Mouse (Mus musculus): ENCODE measurements around the gene Slc29a2. TPM values are rescaled to one million over a fixed set of nuclear protein-coding genes. Genes with fewer than 3 reads are reported as not detected.

The Slc29a2 gene
- polyA plus RNA-seq, 1 experiment from 2014 or later, result 6.2 TPM

- WGBS, result 12% methylated on average over 10 of the region's 10 CpGs
- Histone ChIP-seq H3K27me3 (ENCODE audit: control insufficient read depth, insufficient read depth, low read length) (no peaks in the 10 kb centered on the region), H3K4me1 (ENCODE audit: control insufficient read depth, insufficient read depth, low read length) (0 out of 2 replicates have a peak, but pooled peaks cover 8% of the 10 kb centered on the region), H3K4me3 (replicated peaks; ENCODE audit: low read depth, low read length) (no peak overlapping the region), H3K9ac (replicated peaks; ENCODE audit: low read length) (0 out of 2 replicates have a peak overlapping the region, but pooled peaks have one; percentile 16), H3K4me2 (ENCODE audit: low read length) (no peak overlapping the region), H3K27ac (replicated peaks; ENCODE audit: low read depth, low read length) (no peak overlapping the region), H3K9me3 (ENCODE audit: control insufficient read depth, low read length) (no peaks in the 10 kb centered on the region), H3K36me3 (ENCODE audit: control insufficient read depth, insufficient read depth, low read length) (no peaks in the 10 kb centered on the region)
- DNase-seq (no peak), ATAC-seq (ENCODE audit: low FRiP score, low TSS enrichment) (no peak)
Observed at GRCm38 (mm10) chr19:5058801-5059771, 35.4 kb downstream of the Slc29a2 start.

- Histone ChIP-seq H3K27ac (replicated peaks; ENCODE audit: low read depth, low read length) (no peak overlapping the region), H3K9me3 (ENCODE audit: control insufficient read depth, low read length) (no peaks in the 10 kb centered on the region), H3K9ac (replicated peaks; ENCODE audit: low read length) (no peak overlapping the region), H3K27me3 (ENCODE audit: control insufficient read depth, insufficient read depth, low read length) (no peaks in the 10 kb centered on the region), H3K4me2 (ENCODE audit: low read length) (no peak overlapping the region), H3K36me3 (ENCODE audit: control insufficient read depth, insufficient read depth, low read length) (no peaks in the 10 kb centered on the region), H3K4me1 (ENCODE audit: control insufficient read depth, insufficient read depth, low read length) (0 out of 2 replicates have a peak, but pooled peaks cover 8% of the 10 kb centered on the region), H3K4me3 (replicated peaks; ENCODE audit: low read depth, low read length) (no peak overlapping the region)
- no peak for DNase-seq
- no peak for ATAC-seq (ENCODE audit: low FRiP score, low TSS enrichment)
- WGBS, result 51% methylated on average over 5 of the region's 5 CpGs
Observed at GRCm38 (mm10) chr19:5060365-5061330, 37.0 kb downstream of the Slc29a2 start.

GRCm38 (mm10) chr19:5062041-5062440 lies 38.4 kb downstream of the Slc29a2 start:
- WGBS, result 83% methylated on average over 5 of the region's 5 CpGs
- ATAC-seq (ENCODE audit: low FRiP score, low TSS enrichment) (no peak), DNase-seq (no peak)
- Histone ChIP-seq H3K4me2 (ENCODE audit: low read length) (no peak overlapping the region), H3K9me3 (ENCODE audit: control insufficient read depth, low read length) (no peaks in the 10 kb centered on the region), H3K4me1 (ENCODE audit: control insufficient read depth, insufficient read depth, low read length) (0 out of 2 replicates have a peak, but pooled peaks cover 8% of the 10 kb centered on the region), H3K9ac (replicated peaks; ENCODE audit: low read length) (no peak overlapping the region), H3K36me3 (ENCODE audit: control insufficient read depth, insufficient read depth, low read length) (no peaks in the 10 kb centered on the region), H3K27ac (replicated peaks; ENCODE audit: low read depth, low read length) (no peak overlapping the region), H3K27me3 (ENCODE audit: control insufficient read depth, insufficient read depth, low read length) (peaks cover 3% of the 10 kb centered on the region; the same call in 1 of the 2 replicates), H3K4me3 (replicated peaks; ENCODE audit: low read depth, low read length) (no peak overlapping the region)

- no peaks in the 10 kb centered on the region for H3K36me3 ChIP-seq (ENCODE audit: control insufficient read depth, insufficient read depth, low read length)
- H3K27me3 ChIP-seq (ENCODE audit: control insufficient read depth, insufficient read depth, low read length), result peaks cover 6% of the 10 kb centered on the region; the same call in 1 of the 2 replicates
- H3K9ac ChIP-seq (replicated peaks; ENCODE audit: low read length), result no peak overlapping the region
- H3K4me1 ChIP-seq (ENCODE audit: control insufficient read depth, insufficient read depth, low read length), result peaks cover 10% of the 10 kb centered on the region; the same call in 1 of the 2 replicates
- DNase-seq (no peak), ATAC-seq (ENCODE audit: low FRiP score, low TSS enrichment) (no peak)
- WGBS, result 87% methylated on average over 6 of the region's 6 CpGs
- H3K9me3 ChIP-seq (ENCODE audit: control insufficient read depth, low read length), result no peaks in the 10 kb centered on the region
- H3K27ac ChIP-seq (replicated peaks; ENCODE audit: low read depth, low read length), result no peak overlapping the region
- no peak overlapping the region for H3K4me3 ChIP-seq (replicated peaks; ENCODE audit: low read depth, low read length)
- no peak overlapping the region for H3K4me2 ChIP-seq (ENCODE audit: low read length)
Observed at GRCm38 (mm10) chr19:5062446-5062845, 38.8 kb downstream of the Slc29a2 start.

GRCm38 (mm10) chr19:5065104-5065503 lies 41.4 kb downstream of the Slc29a2 start:
- no peak overlapping the region for H3K4me3 ChIP-seq (replicated peaks; ENCODE audit: low read depth, low read length)
- H3K9ac ChIP-seq (replicated peaks; ENCODE audit: low read length), result no peak overlapping the region
- no peaks in the 10 kb centered on the region for H3K9me3 ChIP-seq (ENCODE audit: control insufficient read depth, low read length)
- peaks cover 16% of the 10 kb centered on the region for H3K4me1 ChIP-seq (ENCODE audit: control insufficient read depth, insufficient read depth, low read length)
- WGBS, result 76% methylated on average over 7 of the region's 7 CpGs
- H3K27me3 ChIP-seq (ENCODE audit: control insufficient read depth, insufficient read depth, low read length), result peaks cover 32% of the 10 kb centered on the region
- no peak for ATAC-seq (ENCODE audit: low FRiP score, low TSS enrichment)
- H3K27ac ChIP-seq (replicated peaks; ENCODE audit: low read depth, low read length), result no peak overlapping the region
- no peak for DNase-seq
- no peaks in the 10 kb centered on the region for H3K36me3 ChIP-seq (ENCODE audit: control insufficient read depth, insufficient read depth, low read length)
- H3K4me2 ChIP-seq (ENCODE audit: low read length), result no peak overlapping the region

GRCm38 (mm10) chr19:5067040-5067799 lies 43.6 kb downstream of the Slc29a2 start:
- Histone ChIP-seq H3K9me3 (ENCODE audit: control insufficient read depth, low read length) (no peaks in the 10 kb centered on the region), H3K36me3 (ENCODE audit: control insufficient read depth, insufficient read depth, low read length) (no peaks in the 10 kb centered on the region), H3K9ac (replicated peaks; ENCODE audit: low read length) (peak overlapping the region; percentile 57; the same call in 1 of the 2 replicates), H3K4me1 (ENCODE audit: control insufficient read depth, insufficient read depth, low read length) (peaks cover 28% of the 10 kb centered on the region), H3K27ac (replicated peaks; ENCODE audit: low read depth, low read length) (no peak overlapping the region), H3K4me2 (ENCODE audit: low read length) (peak overlapping the region; percentile 72), H3K27me3 (ENCODE audit: control insufficient read depth, insufficient read depth, low read length) (peaks cover 33% of the 10 kb centered on the region), H3K4me3 (replicated peaks; ENCODE audit: low read depth, low read length) (peak overlapping the region; percentile 33)
- ATAC-seq (ENCODE audit: low FRiP score, low TSS enrichment) (no peak), DNase-seq (no peak)
- WGBS, result 13% methylated on average over 15 of the region's 15 CpGs

- H3K9ac ChIP-seq (replicated peaks; ENCODE audit: low read length), result peak within 1 kb of the TSS; percentile 57
- H3K27me3 ChIP-seq (ENCODE audit: control insufficient read depth, insufficient read depth, low read length), result peaks cover 33% of the 10 kb centered on the region
- peak within 1 kb of the TSS; percentile 72 for H3K4me2 ChIP-seq (ENCODE audit: low read length)
- no peak for ATAC-seq (ENCODE audit: low FRiP score, low TSS enrichment)
- H3K36me3 ChIP-seq (ENCODE audit: control insufficient read depth, insufficient read depth, low read length), result no peaks in the 10 kb centered on the region
- WGBS, result 2% methylated on average over 56 of the region's 56 CpGs
- peaks cover 31% of the 10 kb centered on the region for H3K4me1 ChIP-seq (ENCODE audit: control insufficient read depth, insufficient read depth, low read length)
- peak; percentile 69 for DNase-seq
- peak within 1 kb of the TSS; percentile 33 for H3K4me3 ChIP-seq (replicated peaks; ENCODE audit: low read depth, low read length)
- H3K27ac ChIP-seq (replicated peaks; ENCODE audit: low read depth, low read length), result no peak within 1 kb of the TSS
- H3K9me3 ChIP-seq (ENCODE audit: control insufficient read depth, low read length), result no peaks in the 10 kb centered on the region
Observed at GRCm38 (mm10) chr19:5067867-5068569, 44.4 kb downstream of the Slc29a2 start, which contains the start of gene Cd248. Gene Cd248 (plus strand): TSS chr19:5068078.
